Mouse (Mus musculus) heart, embryonic 10.5 days (tissue): ENCODE measurements around the gene Pnpla1. TPM values are rescaled to one million over a fixed set of nuclear protein-coding genes. Genes with fewer than 3 reads are reported as not detected.

Experiments
- DNase-seq: peaks from one replicate; pipeline ENCODE4 v3.0.0-alpha.2; 2017; ENCODE audit warnings: low spot score
- H3K27ac ChIP-seq: fragments of 300-500 bp; sonication (generic); 2 replicates; pipeline ENCODE4 v1.5.1; 2016; ENCODE audit warnings: mild to moderate bottlenecking
- H3K27me3 ChIP-seq: fragments of 300-500 bp; sonication (generic); 2 replicates; pipeline ENCODE4 v1.6.1; 2016; ENCODE audit warnings: mild to moderate bottlenecking; ENCODE audit not compliant: poor library complexity, insufficient read depth, severe bottlenecking
- H3K36me3 ChIP-seq: fragments of 300-500 bp; sonication (generic); 2 replicates; pipeline ENCODE4 v1.6.1; 2016; ENCODE audit warnings: mild to moderate bottlenecking, moderate library complexity
- H3K4me1 ChIP-seq: fragments of 300-500 bp; sonication (generic); 2 replicates; pipeline ENCODE4 v1.6.1; 2016; ENCODE audit warnings: mild to moderate bottlenecking
- H3K4me3 ChIP-seq: fragments of 300-500 bp; sonication (generic); 2 replicates; pipeline ENCODE4 v1.5.1; 2016; ENCODE audit warnings: mild to moderate bottlenecking, moderate library complexity
- H3K9me3 ChIP-seq: fragments of 300-500 bp; sonication (generic); 2 replicates; pipeline ENCODE4 v1.6.1; 2016; ENCODE audit warnings: mild to moderate bottlenecking, moderate library complexity
- WGBS: fragments of 180-500 bp; shearing (Covaris S2); methylation state at CpG from one replicate; pipeline ENCODE4 v1.1.7; 2016; 5-methylcytosine and 5-hydroxymethylcytosine counted together
- polyA plus RNA-seq: library from polyadenylated mRNA; unstranded; fragments of >200 nt; fragmentation: Nextera tagmentation; extraction: Ambion mirVana; gene quantifications from 2 replicates; pipeline ENCODE4 v1.2.1, GENCODE M21; 2016

Gene Pnpla1
- polyA plus RNA-seq, 1 experiment from 2014 or later: not detected

- H3K36me3 ChIP-seq: 0 out of 2 replicates have a peak, but pooled peaks cover 4% of the 10 kb centered on the region
- peaks cover 12% of the 10 kb centered on the region for H3K4me1 ChIP-seq
- no peak for DNase-seq
- peaks cover 17% of the 10 kb centered on the region for H3K9me3 ChIP-seq
- no peak overlapping the region for H3K27ac ChIP-seq
- WGBS: 84% methylated on average over 7 of the region's 7 CpGs
- peaks cover 5% of the 10 kb centered on the region; the same call in 1 of the 2 replicates for H3K27me3 ChIP-seq
- H3K4me3 ChIP-seq: no peak overlapping the region
Measured at GRCm38 (mm10) chr17:28854377-28854776, 3.8 kb upstream of the Pnpla1 start.

- no peak for DNase-seq
- Histone ChIP-seq H3K9me3 (peaks cover 17% of the 10 kb centered on the region), H3K27me3 (no peaks in the 10 kb centered on the region), H3K36me3 (0 out of 2 replicates have a peak, but pooled peaks cover 4% of the 10 kb centered on the region), H3K27ac (no peak overlapping the region), H3K4me1 (peaks cover 12% of the 10 kb centered on the region), H3K4me3 (no peak overlapping the region)
- WGBS: 70% methylated on average over 9 of the region's 9 CpGs
Measured at GRCm38 (mm10) chr17:28855166-28855885, 2.9 kb upstream of the Pnpla1 start.

GRCm38 (mm10) chr17:28856030-28856429, 2.2 kb upstream of the Pnpla1 start:
- no peak overlapping the region for H3K27ac ChIP-seq
- peaks cover 17% of the 10 kb centered on the region for H3K9me3 ChIP-seq
- H3K4me3 ChIP-seq: no peak overlapping the region
- peaks cover 12% of the 10 kb centered on the region for H3K4me1 ChIP-seq
- no peak for DNase-seq
- no peaks in the 10 kb centered on the region for H3K27me3 ChIP-seq
- 74% methylated on average over 3 of the region's 3 CpGs for WGBS
- 0 out of 2 replicates have a peak, but pooled peaks cover 4% of the 10 kb centered on the region for H3K36me3 ChIP-seq

- DNase-seq: no peak
- H3K4me1 ChIP-seq: 0 out of 2 replicates have a peak, but pooled peaks cover 2% of the 10 kb centered on the region
- no peak overlapping the region for H3K4me3 ChIP-seq
- H3K36me3 ChIP-seq: no peaks in the 10 kb centered on the region
- 61% methylated on average over 7 of the region's 7 CpGs for WGBS
- no peak overlapping the region for H3K27ac ChIP-seq
- no peaks in the 10 kb centered on the region for H3K9me3 ChIP-seq
- H3K27me3 ChIP-seq: no peaks in the 10 kb centered on the region
Measured at GRCm38 (mm10) chr17:28863926-28864325, 5.7 kb downstream of the Pnpla1 start.

GRCm38 (mm10) chr17:28864464-28864863, 6.3 kb downstream of the Pnpla1 start:
- 75% methylated on average over 6 of the region's 6 CpGs for WGBS
- no peaks in the 10 kb centered on the region for H3K9me3 ChIP-seq

GRCm38 (mm10) chr17:28866921-28867320, 8.7 kb downstream of the Pnpla1 start:
- Histone ChIP-seq H3K27me3 (no peaks in the 10 kb centered on the region), H3K4me3 (no peak overlapping the region), H3K4me1 (0 out of 2 replicates have a peak, but pooled peaks cover 5% of the 10 kb centered on the region), H3K27ac (no peak overlapping the region), H3K9me3 (no peaks in the 10 kb centered on the region), H3K36me3 (no peaks in the 10 kb centered on the region)
- no peak for DNase-seq

More at GRCm38 (mm10) chr17:28864464-28864863, 6.3 kb downstream of the Pnpla1 start:
- no peak for DNase-seq
- Histone ChIP-seq H3K4me1 (0 out of 2 replicates have a peak, but pooled peaks cover 2% of the 10 kb centered on the region), H3K36me3 (no peaks in the 10 kb centered on the region), H3K27ac (no peak overlapping the region), H3K4me3 (no peak overlapping the region), H3K27me3 (no peaks in the 10 kb centered on the region)

GRCm38 (mm10) chr17:28867381-28867780, 9.2 kb downstream of the Pnpla1 start:
- 0 out of 2 replicates have a peak, but pooled peaks cover 5% of the 10 kb centered on the region for H3K4me1 ChIP-seq
- 89% methylated on average over 4 of the region's 4 CpGs for WGBS
- no peak overlapping the region for H3K4me3 ChIP-seq
- H3K36me3 ChIP-seq: no peaks in the 10 kb centered on the region
- no peaks in the 10 kb centered on the region for H3K27me3 ChIP-seq
- H3K27ac ChIP-seq: no peak overlapping the region
- no peak for DNase-seq
- no peaks in the 10 kb centered on the region for H3K9me3 ChIP-seq

- DNase-seq: no peak
Measured at GRCm38 (mm10) chr17:28869412-28870110, 11.3 kb downstream of the Pnpla1 start.

GRCm38 (mm10) chr17:28870435-28870834, 12.2 kb downstream of the Pnpla1 start:
- DNase-seq: no peak
- Histone ChIP-seq H3K4me3 (no peak overlapping the region), H3K4me1 (peaks cover 10% of the 10 kb centered on the region), H3K9me3 (no peaks in the 10 kb centered on the region), H3K36me3 (no peaks in the 10 kb centered on the region), H3K27me3 (no peaks in the 10 kb centered on the region), H3K27ac (no peak overlapping the region)
- 64% methylated on average over 5 of the region's 5 CpGs for WGBS

More at GRCm38 (mm10) chr17:28869412-28870110, 11.3 kb downstream of the Pnpla1 start:
- H3K4me1 ChIP-seq: 0 out of 2 replicates have a peak, but pooled peaks cover 3% of the 10 kb centered on the region
- no peaks in the 10 kb centered on the region for H3K9me3 ChIP-seq
- H3K27ac ChIP-seq: no peak overlapping the region
- no peaks in the 10 kb centered on the region for H3K36me3 ChIP-seq
- 49% methylated on average over 9 of the region's 9 CpGs for WGBS
- H3K27me3 ChIP-seq: no peaks in the 10 kb centered on the region
- no peak overlapping the region for H3K4me3 ChIP-seq

- DNase-seq: no peak
- Histone ChIP-seq H3K4me1 (peaks cover 18% of the 10 kb centered on the region), H3K4me3 (no peak overlapping the region), H3K9me3 (no peaks in the 10 kb centered on the region), H3K36me3 (no peaks in the 10 kb centered on the region), H3K27me3 (peaks cover 6% of the 10 kb centered on the region; the same call in 1 of the 2 replicates), H3K27ac (no peak overlapping the region)
- 77% methylated on average over 11 of the region's 11 CpGs for WGBS
Measured at GRCm38 (mm10) chr17:28871831-28872230, 13.6 kb downstream of the Pnpla1 start.

- DNase-seq: no peak
- Histone ChIP-seq H3K27ac (no peak overlapping the region), H3K4me1 (peaks cover 19% of the 10 kb centered on the region), H3K9me3 (no peaks in the 10 kb centered on the region), H3K4me3 (no peak overlapping the region), H3K36me3 (no peaks in the 10 kb centered on the region), H3K27me3 (peaks cover 11% of the 10 kb centered on the region; the same call in 1 of the 2 replicates)
- 81% methylated on average over 7 of the region's 7 CpGs for WGBS
Measured at GRCm38 (mm10) chr17:28872322-28872721, 14.1 kb downstream of the Pnpla1 start.

GRCm38 (mm10) chr17:28874216-28874615, 16.0 kb downstream of the Pnpla1 start:
- Histone ChIP-seq H3K4me3 (no peak overlapping the region), H3K36me3 (no peaks in the 10 kb centered on the region), H3K4me1 (peaks cover 19% of the 10 kb centered on the region), H3K27ac (no peak overlapping the region), H3K9me3 (no peaks in the 10 kb centered on the region), H3K27me3 (peaks cover 23% of the 10 kb centered on the region; the same call in 1 of the 2 replicates)
- no peak for DNase-seq
- 78% methylated on average over 4 of the region's 4 CpGs for WGBS

- 64% methylated on average over 7 of the region's 7 CpGs for WGBS
- H3K27ac ChIP-seq: no peak overlapping the region
Measured at GRCm38 (mm10) chr17:28874825-28875224, 16.6 kb downstream of the Pnpla1 start.

More at GRCm38 (mm10) chr17:28874825-28875224, 16.6 kb downstream of the Pnpla1 start:
- DNase-seq: no peak
- no peaks in the 10 kb centered on the region for H3K36me3 ChIP-seq
- H3K4me1 ChIP-seq: peaks cover 17% of the 10 kb centered on the region
- no peaks in the 10 kb centered on the region for H3K9me3 ChIP-seq
- peaks cover 24% of the 10 kb centered on the region; the same call in 1 of the 2 replicates for H3K27me3 ChIP-seq
- no peak overlapping the region for H3K4me3 ChIP-seq
